Mouse (Mus musculus): Measurements from ENCODE around the gene Cfap73. TPM values are rescaled to one million over a fixed set of nuclear protein-coding genes. Genes with fewer than 3 reads are reported as not detected.

Gene Cfap73
- 0.24 and 0.65 TPM in 2 replicates for polyA plus RNA-seq (2012; rRNA removed)

DNA sequence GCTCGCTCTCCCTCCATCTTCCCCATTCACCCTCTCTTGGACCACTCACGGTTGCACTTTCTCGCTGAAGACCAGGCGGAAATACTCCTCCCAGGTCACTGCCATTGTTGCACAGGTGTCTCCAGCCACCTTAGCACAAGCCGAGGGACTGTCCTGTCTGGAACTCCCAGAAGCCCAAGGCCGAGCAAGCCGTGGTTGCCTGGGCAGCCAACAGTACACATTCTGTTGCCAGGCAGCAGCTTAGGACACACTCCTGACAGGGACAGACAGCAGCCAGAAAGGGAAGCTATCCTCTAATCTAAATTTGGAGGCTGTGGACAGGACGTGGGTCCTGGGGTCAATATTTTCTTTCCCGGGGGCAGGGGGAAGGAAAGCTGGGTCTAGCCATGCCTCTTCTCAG lies at the start of gene Cfap73:
Cfap73 (minus strand) TSS at position 105 of the 400 bp plus-strand sequence.
- DNase-seq (ENCODE audit: low read depth): no peak

- no peak for DNase-seq (ENCODE audit: low read depth)
Observed at GRCm38 (mm10) chr5:120682982-120683771, 49.1 kb upstream of the Cfap73 start.

DNA sequence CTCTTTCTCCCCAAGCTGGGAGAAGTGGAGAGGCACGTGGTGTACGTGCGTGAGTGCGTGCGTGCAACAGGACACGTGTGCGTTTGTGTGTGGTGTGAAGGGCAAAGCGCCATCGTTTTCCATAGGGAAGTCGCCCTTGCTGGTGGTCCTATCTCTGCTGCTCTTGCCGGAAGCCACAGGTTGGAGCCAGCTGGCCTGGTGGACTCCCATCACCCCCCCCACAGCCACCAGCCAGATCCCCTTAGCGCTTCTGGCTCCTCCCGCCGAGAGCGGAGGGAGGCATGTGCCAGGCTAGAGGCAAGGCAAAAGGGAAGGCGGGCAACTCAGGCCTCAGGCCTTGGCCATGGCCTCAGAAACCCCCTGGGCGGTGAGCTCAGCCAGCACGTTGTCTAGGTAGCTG lies 46.9 kb upstream of the Cfap73 start:
- no peak for DNase-seq (ENCODE audit: low read depth)

- no peak for DNase-seq (ENCODE audit: low read depth)
Observed at GRCm38 (mm10) chr5:120679676-120680555, 45.9 kb upstream of the Cfap73 start.

- DNase-seq (ENCODE audit: low read depth): no peak
Observed at GRCm38 (mm10) chr5:120677516-120677915, 43.5 kb upstream of the Cfap73 start.

DNA sequence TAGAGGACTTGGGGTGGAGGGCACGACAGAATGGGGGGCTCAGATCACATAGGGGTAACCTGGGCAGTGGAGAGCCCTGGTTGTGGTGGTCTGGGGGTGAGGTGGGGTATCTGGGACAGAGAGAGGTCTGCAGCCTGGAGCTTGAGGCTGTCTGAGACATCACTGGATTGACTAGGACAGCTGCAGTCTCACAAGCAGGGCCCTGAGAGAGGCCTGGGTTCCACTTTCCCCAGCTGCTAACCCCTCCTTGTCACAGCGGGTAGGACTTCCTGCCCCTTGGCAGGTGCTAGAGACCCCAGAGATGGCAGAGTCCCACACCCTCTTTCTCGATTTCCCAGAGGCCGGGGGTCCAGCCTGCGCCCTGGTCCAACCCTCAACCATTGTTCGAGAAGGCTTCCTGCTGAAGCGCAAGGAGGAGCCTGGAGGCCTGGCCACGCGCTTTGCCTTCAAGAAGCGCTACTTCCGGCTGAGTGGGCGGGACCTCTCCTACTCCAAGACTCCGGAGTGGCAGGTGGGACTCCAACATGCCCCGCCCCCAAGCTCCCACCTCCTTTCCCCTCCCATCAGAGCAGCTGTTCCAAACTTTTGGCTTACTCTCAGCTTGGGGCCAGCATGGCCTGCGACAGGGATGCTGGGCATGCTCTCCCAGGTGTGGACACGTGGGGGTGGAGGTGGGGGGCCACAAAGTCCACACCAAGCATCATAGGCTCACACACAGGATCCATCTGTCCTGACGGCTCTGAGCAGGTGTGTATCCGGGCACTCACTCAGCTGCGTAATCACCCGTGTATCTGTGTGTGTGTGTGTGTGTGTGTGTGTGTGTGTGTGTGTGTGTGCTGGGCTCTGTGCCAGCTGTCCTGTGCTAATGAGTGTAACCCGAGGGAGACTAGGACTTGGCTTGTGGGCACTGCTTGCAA lies 40.5 kb upstream of the Cfap73 start:
- DNase-seq (ENCODE audit: low read depth): no peak

DNA sequence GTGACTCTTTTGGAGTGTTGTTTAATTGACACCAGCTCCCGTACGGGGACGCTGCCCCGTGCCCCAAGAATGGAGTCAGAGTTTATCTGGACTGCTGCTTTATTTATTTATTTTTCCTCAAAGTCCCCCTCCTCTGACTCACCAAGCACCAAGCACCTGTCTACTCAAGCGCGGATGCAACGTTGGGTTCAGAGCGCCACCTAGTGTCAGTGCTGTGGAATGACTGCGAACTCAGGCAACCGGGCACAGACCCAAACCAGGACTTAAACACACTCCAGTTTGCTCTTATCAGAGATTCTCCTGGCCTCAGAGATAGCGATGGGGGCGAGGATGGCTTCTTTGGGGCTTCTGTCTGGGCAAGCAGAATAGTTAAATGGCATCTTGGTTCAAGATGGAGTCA lies 39.6 kb upstream of the Cfap73 start:
- DNase-seq (ENCODE audit: low read depth): no peak

DNA sequence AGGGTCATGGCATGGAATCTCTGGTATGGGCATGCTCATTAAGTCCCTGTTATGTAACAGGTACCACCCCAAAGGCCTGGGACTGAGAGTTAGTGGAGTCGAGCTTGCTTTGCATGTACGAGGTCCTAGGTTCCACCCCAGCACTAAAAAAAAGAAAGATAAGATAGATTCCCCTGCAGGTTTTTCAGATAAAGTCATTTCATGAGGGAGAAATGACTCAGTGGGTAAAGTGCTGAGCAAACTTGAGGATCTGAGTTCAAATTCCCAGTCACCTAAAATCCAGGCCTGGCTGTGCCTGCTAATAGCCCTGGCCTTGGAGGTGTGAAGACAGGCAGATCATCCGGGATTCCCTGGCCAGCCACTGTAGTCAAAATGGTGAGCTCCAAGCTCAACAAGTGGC lies 37.8 kb upstream of the Cfap73 start:
- no peak for DNase-seq (ENCODE audit: low read depth)

GRCm38 (mm10) chr5:120670132-120670531 lies 36.1 kb upstream of the Cfap73 start:
- DNase-seq (ENCODE audit: low read depth): no peak

DNA sequence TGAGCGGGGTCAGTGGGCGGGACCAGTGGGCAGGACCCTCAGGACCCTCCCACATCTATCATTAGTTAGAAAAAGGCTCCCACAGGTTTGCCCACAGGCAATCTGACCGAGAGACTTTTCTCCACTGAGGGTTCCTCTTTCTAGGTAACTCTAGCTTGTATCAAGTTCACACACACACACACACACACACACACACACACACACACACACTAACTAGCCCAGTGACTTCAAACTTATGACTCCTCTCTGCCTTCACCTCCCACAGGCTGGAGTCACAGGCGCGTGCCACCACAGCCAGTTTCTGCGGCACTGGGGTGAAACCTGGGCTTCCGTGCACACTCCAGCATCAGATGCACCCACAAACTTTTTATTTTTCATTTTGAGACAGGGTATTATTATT lies 34.7 kb upstream of the Cfap73 start:
- DNase-seq (ENCODE audit: low read depth): no peak

GRCm38 (mm10) chr5:120664888-120665287 lies 30.9 kb upstream of the Cfap73 start:
- DNase-seq (ENCODE audit: low read depth): no peak

GRCm38 (mm10) chr5:120660816-120661215 lies 26.8 kb upstream of the Cfap73 start:
- no peak for DNase-seq (ENCODE audit: low read depth)

GRCm38 (mm10) chr5:120656281-120656751 lies 22.3 kb upstream of the Cfap73 start:
- DNase-seq (ENCODE audit: low read depth): no peak

DNA sequence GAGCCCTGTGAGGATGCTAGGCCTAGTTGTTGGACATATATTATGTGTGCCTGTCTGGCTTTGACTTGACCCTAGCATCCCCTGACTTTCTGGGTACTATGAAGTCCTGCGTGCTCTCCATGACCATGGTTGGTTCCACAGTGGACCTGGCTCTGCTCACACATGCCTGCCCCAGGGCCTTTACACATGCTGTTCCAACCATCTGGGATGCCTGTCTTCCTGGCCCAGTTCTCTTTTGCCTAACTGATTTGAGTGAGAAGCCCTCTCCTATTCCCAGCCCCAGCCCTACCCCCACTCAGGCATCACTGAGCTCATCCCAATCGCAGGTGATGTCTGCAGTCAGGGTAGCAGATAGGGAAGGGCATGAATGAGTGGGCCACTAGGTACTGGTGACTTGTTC lies 19.8 kb upstream of the Cfap73 start:
- DNase-seq (ENCODE audit: low read depth): no peak

GRCm38 (mm10) chr5:120652915-120653701 lies 19.1 kb upstream of the Cfap73 start:
- DNase-seq (ENCODE audit: low read depth): no peak

GRCm38 (mm10) chr5:120651230-120651629 lies 17.2 kb upstream of the Cfap73 start:
- DNase-seq (ENCODE audit: low read depth): no peak

DNA sequence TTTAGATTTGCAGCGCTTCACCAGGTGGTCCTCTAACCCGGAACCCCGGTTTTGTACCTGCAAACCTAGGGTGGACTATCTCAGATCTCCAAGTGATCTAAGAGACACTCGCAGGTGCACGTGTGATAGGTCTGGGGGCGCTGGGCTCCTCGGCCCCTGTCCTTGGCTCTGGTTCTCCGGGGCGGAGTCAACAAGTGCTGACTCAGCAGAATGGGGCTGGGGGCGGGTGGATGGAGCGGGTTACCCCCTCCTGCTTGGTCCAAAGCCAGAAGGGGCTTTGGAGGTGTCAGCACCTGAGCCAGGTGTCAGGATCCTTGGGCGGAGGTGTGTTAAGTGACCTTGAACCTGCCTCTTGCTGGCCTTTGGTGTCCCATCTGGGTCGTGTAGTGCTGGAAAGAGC lies 15.9 kb upstream of the Cfap73 start:
- DNase-seq (ENCODE audit: low read depth): no peak

DNA sequence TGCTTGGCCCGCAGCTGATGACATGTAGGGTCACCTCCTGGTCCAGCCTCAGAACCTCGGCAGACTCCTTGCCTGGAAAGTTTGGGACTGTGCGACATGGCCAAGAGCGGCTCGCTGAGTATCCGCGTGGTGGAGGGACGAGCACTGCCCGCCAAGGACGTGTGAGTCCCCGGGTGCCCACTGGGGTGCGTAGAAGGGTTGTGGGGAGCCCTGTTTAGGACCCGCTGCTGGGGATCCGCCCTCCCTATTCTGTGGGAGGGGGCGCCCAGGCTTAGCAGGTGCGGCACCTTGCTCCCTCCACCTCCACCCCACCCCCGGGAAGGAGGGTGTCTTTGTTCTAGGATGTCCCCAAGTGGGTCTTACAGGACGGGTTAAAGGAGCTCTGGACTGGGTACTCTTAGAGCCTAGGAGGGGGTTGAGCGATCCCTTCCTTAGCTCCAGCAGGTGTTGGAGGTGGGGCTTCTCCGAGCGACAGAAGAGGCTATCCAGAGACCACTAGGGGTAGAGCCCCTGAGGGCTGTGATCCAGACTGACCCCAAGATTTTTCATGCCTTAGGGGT lies 15.4 kb upstream of the Cfap73 start:
- no peak for DNase-seq (ENCODE audit: low read depth)

DNA sequence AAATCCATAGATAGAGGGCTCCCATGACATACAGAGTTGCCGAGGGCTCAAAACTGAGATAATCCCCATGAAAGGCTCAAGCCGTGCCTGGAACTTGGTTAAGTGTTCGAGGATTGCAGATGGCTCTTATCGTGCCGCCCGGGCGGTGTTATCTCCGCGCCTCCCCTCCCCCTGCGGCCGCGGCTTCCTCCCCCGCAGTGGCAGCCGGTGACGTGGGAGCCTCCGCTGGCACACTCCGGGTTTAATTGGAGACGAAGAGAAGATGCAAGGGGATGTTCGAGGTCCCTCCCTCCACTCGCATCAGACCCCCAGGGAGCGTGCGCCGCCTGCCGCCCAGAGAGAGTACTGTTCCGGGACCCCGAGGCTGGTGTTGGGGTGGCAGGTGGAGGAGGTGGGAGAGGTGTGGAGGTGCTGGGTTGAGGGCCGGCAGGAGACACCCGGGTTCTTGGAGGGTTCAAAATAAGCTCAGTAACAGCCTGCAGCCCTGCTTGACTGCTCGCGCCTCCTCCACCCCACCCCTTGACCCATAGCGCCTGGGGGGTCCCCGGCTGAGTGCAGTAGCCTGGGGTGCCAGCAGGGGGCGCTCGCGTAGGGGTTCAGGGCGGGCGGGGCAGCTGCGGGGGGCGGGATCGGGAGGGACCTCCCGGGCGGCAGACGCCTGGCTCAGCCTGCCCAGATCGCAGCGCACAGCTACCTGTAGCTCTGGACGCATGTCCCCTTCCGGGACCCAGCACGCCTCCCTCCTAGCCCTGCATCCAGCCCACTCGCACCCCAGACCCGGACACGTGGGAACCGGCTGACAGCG lies 14.7 kb upstream of the Cfap73 start, which contains the start of gene Rasal1:
Rasal1 (plus strand) TSS at position 244 of the 805 bp plus-strand sequence.
- DNase-seq (ENCODE audit: low read depth): no peak
